Mouse (Mus musculus) limb, embryonic 14.5 days (tissue): ENCODE measurements around the gene Ddc. TPM values are rescaled to one million over a fixed set of nuclear protein-coding genes. Genes with fewer than 3 reads are reported as not detected.

Experiments
- ATAC-seq: fragments of 200-750 bp; cut with Nextera tagmentation; 2 replicates; pipeline ENCODE4 v1.8.0; 2017; ENCODE audit warnings: low read depth, moderate number of reproducible peaks, moderate TSS enrichment; ENCODE audit not compliant: low FRiP score
- DNase-seq: peaks from one replicate; pipeline ENCODE4 v3.0.0-alpha.2; 2015; ENCODE audit warnings: low spot score
- H3K27ac ChIP-seq: fragments of 300-500 bp; sonication (generic); replicated peaks from 2 replicates; pipeline ENCODE4 v1.5.1; 2014; ENCODE audit warnings: low read depth, mild to moderate bottlenecking, low read length, moderate library complexity, mixed read lengths
- H3K27me3 ChIP-seq: fragments of 300-500 bp; sonication (generic); 2 replicates; pipeline ENCODE4 v1.6.1; 2014; ENCODE audit warnings: low read length, mixed read lengths; ENCODE audit not compliant: control insufficient read depth, insufficient read depth
- H3K36me3 ChIP-seq: fragments of 300-500 bp; sonication (generic); 2 replicates; pipeline ENCODE4 v1.6.1; 2014; ENCODE audit warnings: mild to moderate bottlenecking, low read length, moderate library complexity, mixed read lengths; ENCODE audit not compliant: control insufficient read depth, insufficient read depth
- H3K4me1 ChIP-seq: fragments of 300-500 bp; sonication (generic); 2 replicates; pipeline ENCODE4 v1.6.1; 2014; ENCODE audit warnings: antibody characterized with exemption, low read length, mixed read lengths; ENCODE audit not compliant: control insufficient read depth, insufficient read depth
- H3K4me2 ChIP-seq: fragments of 300-500 bp; sonication (generic); replicated peaks from 2 replicates; pipeline ENCODE4 v1.6.1; 2014; ENCODE audit warnings: low read depth, mild to moderate bottlenecking, low read length, moderate library complexity; ENCODE audit not compliant: severe bottlenecking
- H3K4me3 ChIP-seq: fragments of 300-500 bp; sonication (generic); replicated peaks from 2 replicates; pipeline ENCODE4 v1.5.1; 2014; ENCODE audit warnings: low read length
- H3K9ac ChIP-seq: fragments of 300-500 bp; sonication (generic); 2 replicates; pipeline ENCODE4 v1.6.1; 2014; ENCODE audit warnings: mild to moderate bottlenecking, low read depth, low read length, moderate library complexity; ENCODE audit not compliant: severe bottlenecking
- H3K9me3 ChIP-seq: fragments of 300-500 bp; sonication (generic); 2 replicates; pipeline ENCODE4 v1.6.1; 2016; ENCODE audit warnings: low read length; ENCODE audit not compliant: control insufficient read depth
- POLR2A ChIP-seq: fragments of 200-500 bp; IDR thresholded peaks from 2 replicates; pipeline ENCODE4 v1.8.0; 2012; ENCODE audit warnings: inconsistent platforms, mild to moderate bottlenecking, moderate library complexity, borderline replicate concordance; ENCODE audit not compliant: insufficient read depth, insufficient read length; ENCODE audit errors: extremely low read depth
- WGBS: fragments of 180-500 bp; shearing (Covaris S2); extraction: QIAGEN DNeasy Blood & Tissue Kit; methylation state at CpG from one replicate; pipeline ENCODE4 v1.1.7; 2014; 5-methylcytosine and 5-hydroxymethylcytosine counted together
- polyA plus RNA-seq, 2 experiments: library from polyadenylated mRNA; depleted of rRNA in 1 of 2; stranded (reverse) in 1 of 2; unstranded in 1 of 2; fragments of >200 nt; fragmentation: Nextera tagmentation in 1 of 2; extraction: Ambion mirVana in 1 of 2; gene quantifications; 2 replicates each; pipeline versions ENCODE4 v1.2.1 to v1.2.3; 2012 to 2014

Gene Ddc
- polyA plus RNA-seq, 2 experiments = 12.6 to 20.7 TPM

DNA sequence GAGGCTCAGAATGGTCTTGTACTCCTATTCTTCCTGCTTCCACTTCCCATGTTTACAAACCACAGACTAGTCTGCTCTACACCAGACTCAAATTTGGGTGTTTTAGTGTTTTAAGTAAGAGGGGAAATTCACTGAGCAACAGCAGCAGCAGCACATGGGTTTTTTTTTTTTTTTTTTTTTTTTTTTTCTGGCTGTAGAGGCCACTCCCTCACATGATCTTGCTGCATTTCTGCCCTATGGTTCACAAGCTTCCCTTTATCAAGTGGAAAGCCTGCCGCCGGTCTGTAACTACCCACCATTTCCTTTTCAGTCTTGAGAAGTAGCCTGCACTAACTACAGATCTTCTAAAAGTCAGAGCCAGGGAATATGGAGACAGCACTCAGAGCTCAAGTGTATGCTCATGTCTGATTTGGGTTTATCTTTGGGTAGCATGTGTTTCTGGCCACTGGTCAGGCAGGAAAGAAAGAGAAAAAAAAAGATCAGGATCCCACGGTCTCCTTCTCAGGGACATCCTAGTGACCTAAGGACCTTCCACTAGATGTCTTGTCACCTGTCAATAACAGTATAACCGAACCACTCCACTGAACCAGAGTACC is 11.4 kb downstream of the Ddc start:
- no peaks in the 10 kb centered on the region for H3K27me3 ChIP-seq
- no peak for TF ChIP-seq POLR2A
- no peaks in the 10 kb centered on the region for H3K36me3 ChIP-seq
- H3K4me3 ChIP-seq = no peak overlapping the region
- peaks cover 17% of the 10 kb centered on the region for H3K4me1 ChIP-seq
- 0 out of 2 replicates have a peak overlapping the region, but pooled peaks have one; percentile 33 for H3K27ac ChIP-seq
- DNase-seq (no peak), ATAC-seq (no peak)
- H3K9ac ChIP-seq = no peak overlapping the region
- WGBS = 53% methylated on average over 4 of the region's 4 CpGs
- H3K4me2 ChIP-seq = no peak overlapping the region
- no peaks in the 10 kb centered on the region for H3K9me3 ChIP-seq

GRCm38 (mm10) chr11:11885921-11886320 is 12.0 kb downstream of the Ddc start:
- Histone ChIP-seq H3K4me1 (peaks cover 19% of the 10 kb centered on the region), H3K9ac (no peak overlapping the region), H3K4me2 (no peak overlapping the region), H3K27me3 (no peaks in the 10 kb centered on the region), H3K27ac (no peak overlapping the region), H3K4me3 (no peak overlapping the region), H3K9me3 (no peaks in the 10 kb centered on the region), H3K36me3 (no peaks in the 10 kb centered on the region)
- ATAC-seq (no peak), DNase-seq (no peak)
- TF ChIP-seq POLR2A = no peak
- 4% methylated on average over 3 of the region's 3 CpGs for WGBS

DNA sequence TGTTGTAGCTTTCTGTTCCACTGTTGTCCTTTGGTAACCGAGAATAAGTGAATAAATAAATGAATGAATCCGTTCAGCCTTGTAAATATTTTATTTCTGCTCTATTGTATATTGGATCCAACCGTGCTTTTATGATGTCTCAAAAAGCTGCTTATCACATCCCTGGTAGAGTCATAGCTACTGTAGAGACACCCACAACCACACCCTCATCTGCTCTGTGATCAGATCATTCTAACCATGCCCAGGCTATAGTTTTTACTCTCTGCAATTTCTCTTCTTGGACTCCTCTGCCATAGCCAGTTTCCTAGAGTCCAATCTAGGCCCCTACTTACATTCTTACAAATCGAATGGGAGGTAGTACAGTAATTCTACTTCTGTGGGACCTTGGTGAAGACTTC is 12.7 kb downstream of the Ddc start:
- peaks cover 19% of the 10 kb centered on the region for H3K4me1 ChIP-seq
- TF ChIP-seq POLR2A = no peak
- no peak overlapping the region; the same call in 1 of the 2 replicates for H3K27ac ChIP-seq
- H3K36me3 ChIP-seq = no peaks in the 10 kb centered on the region
- DNase-seq (no peak), ATAC-seq (no peak)
- WGBS = 67% methylated on average over 4 of the region's 4 CpGs
- no peak overlapping the region for H3K4me3 ChIP-seq
- H3K27me3 ChIP-seq = no peaks in the 10 kb centered on the region
- H3K9ac ChIP-seq = no peak overlapping the region
- no peak overlapping the region for H3K4me2 ChIP-seq
- H3K9me3 ChIP-seq = no peaks in the 10 kb centered on the region

GRCm38 (mm10) chr11:11884533-11885245 is 13.3 kb downstream of the Ddc start:
- Histone ChIP-seq H3K4me1 (peaks cover 24% of the 10 kb centered on the region), H3K4me2 (no peak overlapping the region), H3K4me3 (no peak overlapping the region), H3K36me3 (no peaks in the 10 kb centered on the region), H3K27ac (peak overlapping the region; percentile 39; the same call in 1 of the 2 replicates), H3K9ac (no peak overlapping the region), H3K9me3 (no peaks in the 10 kb centered on the region), H3K27me3 (no peaks in the 10 kb centered on the region)
- 52% methylated on average over 11 of the region's 11 CpGs for WGBS
- ATAC-seq (peak; percentile 47; the same call in 1 of the 2 replicates), DNase-seq (no peak)
- TF ChIP-seq POLR2A = no peak

GRCm38 (mm10) chr11:11881783-11882155 is 16.2 kb downstream of the Ddc start:
- Histone ChIP-seq H3K27ac (no peak overlapping the region), H3K27me3 (no peaks in the 10 kb centered on the region), H3K4me1 (peaks cover 41% of the 10 kb centered on the region), H3K9ac (no peak overlapping the region), H3K9me3 (no peaks in the 10 kb centered on the region), H3K36me3 (no peaks in the 10 kb centered on the region), H3K4me3 (no peak overlapping the region), H3K4me2 (no peak overlapping the region)
- DNase-seq (no peak), ATAC-seq (no peak)
- 84% methylated on average over 1 of the region's 1 CpGs for WGBS
- TF ChIP-seq POLR2A = no peak
